23 mouse cellular contexts compared by ENCODE assay signal in the genomic region with DNA sequence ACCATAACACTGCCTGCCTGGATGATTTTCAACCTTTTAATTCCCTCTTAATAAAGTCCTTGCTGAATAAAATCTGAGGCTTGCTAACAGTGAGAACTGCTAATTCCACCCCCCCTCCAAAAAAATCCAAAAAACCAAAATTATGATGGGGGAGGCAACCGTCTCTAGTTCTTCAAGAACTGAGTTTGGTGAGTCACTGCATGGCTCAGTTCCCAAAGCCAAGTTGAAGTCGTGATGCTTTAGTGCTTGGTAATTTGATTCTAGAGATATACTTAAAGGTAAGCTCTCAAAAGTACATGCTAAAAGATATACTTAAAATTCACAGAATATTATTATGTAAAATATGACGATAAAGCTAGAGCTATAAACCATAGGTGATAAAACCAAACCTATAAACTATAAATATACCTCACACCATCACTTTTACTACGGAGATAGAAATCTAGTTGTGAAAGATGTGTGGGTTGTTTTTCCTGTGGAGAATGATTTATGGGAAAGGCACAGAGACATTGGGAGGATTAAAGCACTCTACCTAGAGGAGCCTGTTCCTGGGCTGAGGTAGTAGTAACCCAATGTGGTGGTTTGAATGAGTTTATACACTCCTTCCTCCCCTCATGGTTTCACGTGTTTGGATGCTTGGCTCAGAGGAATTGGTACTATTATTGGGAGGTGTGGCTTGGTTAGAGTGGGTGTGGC. TPM values are rescaled to one million over a fixed set of nuclear protein-coding genes. Genes with fewer than 3 reads are reported as not detected.
DNase-seq lines count a peak whose midpoint lies in the region; ATAC-seq lines count a peak whose summit lies in the region.
"Had no signal": no experiment of that assay in that cellular context is flagged by ENCODE, and none has a peak within 500 bp of the region (broad histone marks: within the 10 kb centered on the region; RNA-seq: fewer than 3 reads in every experiment).

No protein-coding gene starts in this region.

- DNase-seq in frontal cortex, adult 2 months (ENCODE audit: extremely low spot score in 1 of 2, low spot score in 1 of 2): peak; percentile 46 to 79
- DNase-seq in frontal cortex, postnatal 14 days (ENCODE audit: low spot score in 2 of 2): no peak
- DNase-seq in left cerebral cortex, postnatal 14 days (ENCODE audit: low spot score in 2 of 2): peak; percentile 43 to 49
- no peak for DNase-seq in left cerebral cortex, postnatal 4 days
- DNase-seq in right cerebral cortex, postnatal 25 days: peak; percentile 26
- DNase-seq in right cerebral cortex, postnatal 4 days: no peak
- no peak for DNase-seq in testis, postnatal 14 days (ENCODE audit: low spot score)
- DNase-seq: adrenal gland, postnatal 14 days; cerebellum, adult 18-20 months; cerebellum, adult 9-11 months; cerebellum, postnatal 36 days; gastrocnemius, adult 2 months; gastrocnemius, postnatal 25 days; heart, adult 2 months had no signal

- H3K4me2 ChIP-seq in kidney, embryonic 14.5 days (replicated peaks; ENCODE audit: low read depth, low read length): no peak overlapping the region
- H3K4me2 ChIP-seq: embryonic facial prominence, embryonic 13.5 days; forebrain, embryonic 12.5 days; heart, embryonic 12.5 days; hindbrain, embryonic 14.5 days had no signal

- ATAC-seq in kidney, embryonic 14.5 days (ENCODE audit: low FRiP score, low TSS enrichment): no peak
- ATAC-seq: activated CD4-positive, CD25-positive, alpha-beta regulatory T cell, adult 4 months; forebrain, embryonic 16.5 days; Patski had no signal

- intact Hi-C loops in left cerebral cortex, postnatal 14 days (cut with DNase I): no loop called here
- intact Hi-C loops in left cerebral cortex, postnatal 4 days (cut with DNase I): no loop called here

- H3K9me3 ChIP-seq in kidney, embryonic 14.5 days (ENCODE audit: control insufficient read depth, low read length): no peaks in the 10 kb centered on the region
- H3K9me3 ChIP-seq: embryonic facial prominence, embryonic 13.5 days; forebrain, embryonic 12.5 days; heart, embryonic 12.5 days; hindbrain, embryonic 10.5 days had no signal

- H3K36me3 ChIP-seq in kidney, embryonic 14.5 days (ENCODE audit: control insufficient read depth, insufficient read depth, low read length): no peaks in the 10 kb centered on the region
- H3K36me3 ChIP-seq: embryonic facial prominence, embryonic 13.5 days had no signal

- H3K4me3 ChIP-seq in kidney, embryonic 14.5 days (ENCODE audit: low read length): no peak overlapping the region
- H3K4me3 ChIP-seq: embryonic facial prominence, embryonic 13.5 days; forebrain, embryonic 12.5 days; gastrocnemius, adult 2 months; heart, adult 2 months; heart, embryonic 12.5 days; hindbrain, embryonic 10.5 days had no signal

- no peaks in the 10 kb centered on the region for H3K4me1 ChIP-seq in kidney, embryonic 14.5 days (ENCODE audit: control insufficient read depth, insufficient read depth, low read length)
- H3K4me1 ChIP-seq: embryonic facial prominence, embryonic 13.5 days; heart, embryonic 12.5 days had no signal

- 71% methylated on average over 5 of the region's 5 CpGs for WGBS in kidney, embryonic 14.5 days

- H3K27ac ChIP-seq in kidney, embryonic 14.5 days (ENCODE audit: low read depth, low read length): no peak overlapping the region
- H3K27ac ChIP-seq: embryonic facial prominence, embryonic 13.5 days; forebrain, embryonic 12.5 days; gastrocnemius, adult 2 months; heart, adult 2 months; hindbrain, embryonic 10.5 days; hindbrain, embryonic 14.5 days had no signal

- H3K9ac ChIP-seq in kidney, embryonic 14.5 days (ENCODE audit: low read depth, low read length): no peak overlapping the region
- H3K9ac ChIP-seq: embryonic facial prominence, embryonic 13.5 days; forebrain, embryonic 12.5 days; heart, embryonic 12.5 days; hindbrain, embryonic 14.5 days had no signal

- H3K27me3 ChIP-seq in kidney, embryonic 14.5 days (ENCODE audit: control insufficient read depth, insufficient read depth, low read length): no peaks in the 10 kb centered on the region
- H3K27me3 ChIP-seq: embryonic facial prominence, embryonic 13.5 days; forebrain, embryonic 12.5 days; heart, embryonic 12.5 days had no signal

RNA-seq across cellular contexts. Expression of gene Smpdl3a, which starts 18.2 kb away (rescaled TPM):
- 42.2 and 48.2 TPM in 2 replicates for polyA plus RNA-seq in frontal cortex, adult 2 months (2012; rRNA removed)
- 10 to 100 TPM; 22.6 to 24.8 TPM for total RNA-seq in left cerebral cortex, postnatal 14 days (2021)
- total RNA-seq in left cerebral cortex, postnatal 4 days (2021): 10 to 100 TPM; 17.0 to 17.5 TPM
- polyA plus RNA-seq in kidney, embryonic 14.5 days (2014; fragmentation: Nextera tagmentation; extraction: Ambion mirVana): 16.7 and 19.3 TPM in 2 replicates

RNA-seq across cellular contexts. Expression of gene Fabp7, which starts 27.6 kb away (rescaled TPM):
- polyA plus RNA-seq in frontal cortex, adult 2 months (2012; rRNA removed): 471 and 572 TPM in 2 replicates
- 100 to 1,000 TPM; 162 to 165 TPM for total RNA-seq in left cerebral cortex, postnatal 14 days (2021)
- total RNA-seq in left cerebral cortex, postnatal 4 days (2021): 1,000 to 10,000 TPM; 1,039 to 1,099 TPM
- 5.9 and 7.3 TPM in 2 replicates for polyA plus RNA-seq in kidney, embryonic 14.5 days (2014; fragmentation: Nextera tagmentation; extraction: Ambion mirVana)
- total RNA-seq: gastrocnemius, adult 2 months; gastrocnemius, postnatal 25 days had no signal
- polyA plus RNA-seq: activated CD4-positive, CD25-positive, alpha-beta regulatory T cell, adult 4 months had no signal

Comparison
In these comparisons a context has a peak if more than half of its experiments do, and no peak if none do; other contexts are left out.
1. DNase-seq: peak in frontal cortex, adult 2 months (2 of 2), left cerebral cortex, postnatal 14 days (2 of 2) and right cerebral cortex, postnatal 25 days (single experiment); none in frontal cortex, postnatal 14 days (0 of 2), left cerebral cortex, postnatal 4 days (single experiment), right cerebral cortex, postnatal 4 days (single experiment) and testis, postnatal 14 days (single experiment).
2. RNA of gene Fabp7, which starts 27.6 kb away (total RNA-seq): 1,039 to 1,099 TPM in left cerebral cortex, postnatal 4 days; 162 to 165 TPM in left cerebral cortex, postnatal 14 days; every median in the first group is over 4 times any median in the second.